Mouse (Mus musculus): ENCODE measurements around the gene Bckdk. TPM values are rescaled to one million over a fixed set of nuclear protein-coding genes. Genes with fewer than 3 reads are reported as not detected.
"Not testable (repeated sequence)": the region's sequence is repeated elsewhere in the genome, so short reads cannot be mapped to it uniquely, and the experiment has no call there.

Gene Bckdk
- total RNA-seq (2022) = 100 to 1,000 TPM; 108 to 147 (median 120) TPM

- DNase-seq = peak; percentile 74
These were observed at the start of gene Bckdk for GRCm38 (mm10) chr7:127903971-127904796. TSS of gene Bckdk (plus strand) at chr7:127904082.

GRCm38 (mm10) chr7:127858258-127858657 lies 45.6 kb upstream of the Bckdk start:
- no peak for DNase-seq

GRCm38 (mm10) chr7:127866434-127866833 lies 37.4 kb upstream of the Bckdk start:
- DNase-seq = no peak

- no peak for DNase-seq
These were observed 36.2 kb upstream of the Bckdk start for GRCm38 (mm10) chr7:127867641-127868040.

- no peak for DNase-seq
These were observed 34.6 kb upstream of the Bckdk start for GRCm38 (mm10) chr7:127869149-127869810.

GRCm38 (mm10) chr7:127870136-127870821 lies 33.6 kb upstream of the Bckdk start:
- DNase-seq = no peak

GRCm38 (mm10) chr7:127874812-127875626 lies 28.9 kb upstream of the Bckdk start:
- DNase-seq = no peak

GRCm38 (mm10) chr7:127875627-127876001 lies 28.3 kb upstream of the Bckdk start:
- DNase-seq = peak; percentile 87

- peak; percentile 53 for DNase-seq
These were observed 27.8 kb upstream of the Bckdk start, which contains the start of gene Zfp646 for GRCm38 (mm10) chr7:127876041-127876466. TSS of gene Zfp646 (plus strand) at chr7:127876221.

- peak; percentile 82 for DNase-seq
These were observed 27.2 kb upstream of the Bckdk start, which contains the start of gene Zfp668 for GRCm38 (mm10) chr7:127876467-127877348. TSS of gene Zfp668 (minus strand) at chr7:127876828.

- no peak for DNase-seq
These were observed 24.6 kb upstream of the Bckdk start for GRCm38 (mm10) chr7:127879301-127879700.

GRCm38 (mm10) chr7:127880431-127880830 lies 23.5 kb upstream of the Bckdk start:
- no peak for DNase-seq

- DNase-seq = no peak
These were observed 17.9 kb upstream of the Bckdk start for GRCm38 (mm10) chr7:127885951-127886350.

GRCm38 (mm10) chr7:127886551-127886950 lies 17.3 kb upstream of the Bckdk start:
- no peak for DNase-seq

- DNase-seq = no peak
These were observed 16.7 kb upstream of the Bckdk start for GRCm38 (mm10) chr7:127887191-127887590.

GRCm38 (mm10) chr7:127887781-127888180 lies 16.1 kb upstream of the Bckdk start:
- DNase-seq = no peak

GRCm38 (mm10) chr7:127888821-127889220 lies 15.1 kb upstream of the Bckdk start:
- no peak for DNase-seq

GRCm38 (mm10) chr7:127890798-127891197 lies 13.1 kb upstream of the Bckdk start, which contains the start of gene Prss53:
TSS of gene Prss53 (minus strand) at chr7:127890970.
- DNase-seq = no peak

GRCm38 (mm10) chr7:127894480-127894879 lies 9.4 kb upstream of the Bckdk start:
- DNase-seq = no peak

GRCm38 (mm10) chr7:127895442-127895841 lies 8.4 kb upstream of the Bckdk start, which contains the start of the genes Gm21974 and Vkorc1:
TSS of gene Gm21974 (minus strand) at chr7:127895454.
TSS of gene Vkorc1 (minus strand) at chr7:127895617.
- DNase-seq = peak; percentile 96

- DNase-seq = not testable (repeated sequence)
These were observed 8.0 kb upstream of the Bckdk start for GRCm38 (mm10) chr7:127895891-127896290.

All from adrenal gland, adult 8-10 months (tissue).